Mouse (Mus musculus) megakaryocyte, adult 5-6 weeks (primary cell): ENCODE data around the gene Mcm8. TPM values are rescaled to one million over a fixed set of nuclear protein-coding genes. Genes with fewer than 3 reads are reported as not detected.

Experiments
- ATAC-seq: 2 replicates; pipeline ENCODE4 v1.8.0; 2016; ENCODE audit warnings: mild to moderate bottlenecking, inconsistent platforms; ENCODE audit not compliant: poor library complexity, severe bottlenecking
- total RNA-seq, 2 experiments: library from RNA; stranded (forward) in 1 of 2; stranded (reverse) in 1 of 2; fragments of 153-499, 151-499 nt in 1 of 2; fragments of 221-1000, 200-1000 nt in 1 of 2; gene quantifications; 2 replicates each; pipeline versions ENCODE4 v1.2.3 to v1.2.4; 2015 to 2017

Mcm8 gene
- total RNA-seq, 2 experiments from 2014 or later = 5.1 to 5.8 TPM

GRCm38 (mm10) chr2:132870286-132870685 is 54.3 kb downstream of the Mcm8 start:
- ATAC-seq = no peak

DNA sequence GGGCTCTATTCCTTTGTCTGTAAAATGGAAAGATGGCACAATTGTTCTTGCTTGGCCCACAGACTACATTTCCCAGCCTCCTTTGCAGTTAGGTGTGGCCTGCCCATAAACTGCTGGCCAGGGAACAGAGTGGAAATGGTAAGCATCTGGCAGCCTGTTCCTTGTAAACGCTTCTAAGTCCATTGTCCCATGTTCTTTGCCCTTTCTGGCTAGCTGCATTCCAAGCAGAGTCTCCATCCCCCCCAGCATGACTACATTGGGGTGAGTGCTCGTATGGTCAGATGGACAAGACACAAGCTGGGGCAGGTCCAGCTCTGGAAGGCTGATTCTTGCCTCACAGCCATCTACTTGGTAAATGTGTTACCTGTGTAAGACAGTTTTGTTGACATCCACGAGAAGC is 55.7 kb downstream of the Mcm8 start:
- no peak for ATAC-seq

DNA sequence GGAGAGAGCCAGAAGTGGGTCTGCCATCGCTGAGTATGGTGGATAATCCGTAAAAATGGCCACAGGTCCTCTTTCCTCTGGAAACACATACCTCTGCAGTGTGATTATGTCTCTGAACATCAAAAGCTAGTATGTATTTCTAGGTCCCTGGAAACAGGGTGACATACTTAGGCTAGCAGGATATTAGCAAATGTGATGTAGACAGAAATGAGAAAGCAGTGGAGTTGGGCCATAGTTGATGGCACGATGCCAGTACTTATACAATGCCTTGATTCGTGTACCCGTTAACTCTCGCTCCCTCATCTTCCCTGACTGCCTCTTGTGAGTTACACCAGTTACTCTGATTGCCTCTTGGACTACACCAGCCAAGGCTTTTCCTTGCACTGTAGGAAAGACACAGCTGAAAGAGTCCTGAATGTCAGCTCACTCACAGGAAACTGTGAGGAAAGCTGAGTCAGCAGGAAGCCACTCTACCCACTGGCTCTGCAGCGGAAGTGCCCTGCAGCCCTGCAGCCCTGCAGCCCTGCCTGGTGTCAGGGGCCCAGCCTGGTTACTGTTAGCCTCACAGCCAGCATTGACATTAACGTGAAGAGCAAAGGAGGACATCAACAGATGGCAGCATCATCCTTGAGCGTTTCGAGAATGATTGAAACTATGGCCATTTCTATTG is 57.9 kb downstream of the Mcm8 start:
- ATAC-seq = peak; percentile 95

GRCm38 (mm10) chr2:132876991-132877390 is 61.0 kb downstream of the Mcm8 start:
- no peak for ATAC-seq

DNA sequence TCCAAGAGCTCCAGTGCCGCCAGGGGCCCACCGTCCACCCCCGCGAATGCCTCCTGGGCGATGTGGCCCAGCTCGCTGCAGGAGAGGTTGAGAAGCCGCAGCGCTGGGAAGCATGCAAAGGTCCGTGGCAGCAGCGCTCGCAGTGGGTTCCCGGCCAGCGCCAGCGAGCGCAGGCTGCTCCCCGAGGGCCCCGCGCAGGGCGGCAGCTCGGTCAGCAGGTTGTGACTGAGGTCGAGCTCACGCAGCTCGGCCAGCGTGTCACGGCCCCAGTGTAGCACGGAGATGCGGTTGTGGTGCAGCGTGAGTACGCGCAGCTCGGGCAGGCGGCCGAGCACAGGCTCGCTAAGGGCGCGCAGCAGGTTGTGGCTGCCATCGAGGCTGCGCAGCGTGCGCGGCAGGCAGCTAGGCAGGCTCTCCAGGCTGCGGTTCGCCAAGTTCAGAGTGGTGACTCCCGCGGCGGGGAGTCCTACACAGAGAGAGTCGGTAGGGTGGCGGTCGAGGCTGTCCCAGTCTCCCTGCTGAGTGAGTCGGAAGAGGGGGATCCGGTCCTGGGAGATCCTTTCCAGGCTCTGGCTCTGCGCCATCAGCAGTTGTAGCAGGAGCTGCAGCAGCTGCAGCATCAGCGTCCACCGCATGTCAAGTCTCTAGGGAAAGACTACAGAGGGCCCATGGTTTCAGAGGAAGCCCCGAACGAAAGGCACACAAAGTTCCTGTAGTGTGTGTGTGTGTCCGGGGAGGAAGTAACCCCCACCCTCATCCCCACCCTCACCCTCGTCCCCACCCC is 63.5 kb downstream of the Mcm8 start:
- peak; percentile 69 for ATAC-seq

- no peak for ATAC-seq
Measured at GRCm38 (mm10) chr2:132880844-132881645, 65.1 kb downstream of the Mcm8 start, which contains the start of gene Lrrn4. TSS of gene Lrrn4 (minus strand) at chr2:132880891.

DNA sequence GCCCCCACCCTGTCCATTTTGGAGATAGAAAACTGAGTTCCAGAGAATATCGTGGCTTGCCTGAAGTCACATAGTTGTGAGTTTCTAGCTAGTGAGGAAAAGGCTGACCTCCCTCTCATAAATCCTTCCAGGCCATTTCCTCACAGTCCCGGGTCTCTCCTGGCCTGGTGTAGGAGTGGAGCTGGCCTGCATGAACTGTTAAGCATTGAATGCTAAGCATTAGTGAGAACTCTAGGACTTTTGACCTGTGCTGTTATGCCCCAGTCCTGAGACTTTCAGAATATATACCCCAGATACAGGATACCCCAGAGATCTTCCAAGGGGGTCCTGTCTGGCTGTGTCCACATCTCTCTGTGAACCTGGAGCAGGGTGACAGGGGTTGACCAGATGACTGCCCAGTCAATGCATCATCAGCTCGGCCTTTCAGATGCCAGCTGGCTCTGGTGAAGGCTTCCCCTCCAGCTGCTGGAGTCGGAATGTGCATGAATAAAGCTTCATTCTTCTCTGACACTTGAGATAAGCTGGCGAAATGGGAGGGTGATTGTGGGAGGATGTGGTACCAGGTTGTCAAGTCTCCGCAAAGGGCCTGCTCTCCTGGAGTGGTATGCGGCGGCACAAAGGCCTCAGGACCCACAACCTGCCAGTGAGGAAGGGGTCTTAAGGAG is 68.5 kb downstream of the Mcm8 start:
- no peak for ATAC-seq

DNA sequence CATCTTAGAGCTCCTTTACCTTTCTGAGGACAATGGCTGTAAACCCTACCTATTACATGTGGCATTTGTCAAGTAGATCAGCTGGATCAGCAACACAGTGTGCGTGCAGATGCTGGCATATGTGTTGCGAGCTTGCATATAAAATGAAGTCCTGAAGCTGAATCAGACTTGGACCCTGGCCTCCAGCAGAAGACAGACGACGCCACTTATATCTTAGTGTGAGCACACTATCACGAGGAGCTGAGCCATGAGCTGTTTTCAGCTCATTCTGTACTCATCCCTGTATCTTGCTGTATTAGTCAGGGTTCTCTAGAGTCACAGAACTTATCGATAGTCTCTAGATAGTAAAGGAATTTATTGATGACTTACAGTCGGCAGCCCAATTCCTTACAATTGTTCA is 69.4 kb downstream of the Mcm8 start:
- ATAC-seq = no peak

Other genes starting within 250 kb of the Mcm8 start
- 55.9 and 57.3 TPM in 2 replicates for gene Gpcpd1, start 228.4 kb upstream of the Mcm8 start, total RNA-seq (2015)
- gene Gpcpd1, start 228.4 kb upstream of the Mcm8 start, total RNA-seq (2017) = 49.6 and 52.2 TPM in 2 replicates
- gene Shld1, start 129.2 kb upstream of the Mcm8 start, total RNA-seq (2015) = 15.7 and 16.0 TPM in 2 replicates
- 5.9 and 12.5 TPM in 2 replicates for gene Shld1, start 129.2 kb upstream of the Mcm8 start, total RNA-seq (2017)
- gene Chgb, start 34.9 kb upstream of the Mcm8 start, total RNA-seq (2015) = not detected in 2 replicates
- gene Chgb, start 34.9 kb upstream of the Mcm8 start, total RNA-seq (2017) = not detected in 2 replicates
- 14.8 and 16.8 TPM in 2 replicates for gene Trmt6, start 86 bp upstream of the Mcm8 start, total RNA-seq (2015)
- gene Trmt6, start 86 bp upstream of the Mcm8 start, total RNA-seq (2017) = 14.9 and 15.1 TPM in 2 replicates
- gene Crls1, start 30.5 kb downstream of the Mcm8 start, total RNA-seq (2015) = 16.2 and 20.8 TPM in 2 replicates
- gene Crls1, start 30.5 kb downstream of the Mcm8 start, total RNA-seq (2017) = 16.2 and 19.1 TPM in 2 replicates
- 0.11 and 0.31 TPM in 2 replicates for gene Lrrn4, start 64.8 kb downstream of the Mcm8 start, total RNA-seq (2015)
- gene Lrrn4, start 64.8 kb downstream of the Mcm8 start, total RNA-seq (2017) = 0.33 TPM in 1 of 2 replicates, not detected in the other
- gene Fermt1, start 129.8 kb downstream of the Mcm8 start, total RNA-seq (2015) = not detected in 2 replicates
- gene Fermt1, start 129.8 kb downstream of the Mcm8 start, total RNA-seq (2017) = not detected in 2 replicates